Mouse (Mus musculus): Measurements from ENCODE around the gene Zfp459.
"Not testable (repeated sequence)": the region's sequence is repeated elsewhere in the genome, so short reads cannot be mapped to it uniquely, and the experiment has no call there.

The Zfp459 gene

GRCm38 (mm10) chr13:67421207-67421857, at the start of gene Zfp459:
Gene Zfp459 (minus strand): TSS chr13:67421418.
- DNase-seq (ENCODE audit: low spot score): peak; percentile 55

DNA sequence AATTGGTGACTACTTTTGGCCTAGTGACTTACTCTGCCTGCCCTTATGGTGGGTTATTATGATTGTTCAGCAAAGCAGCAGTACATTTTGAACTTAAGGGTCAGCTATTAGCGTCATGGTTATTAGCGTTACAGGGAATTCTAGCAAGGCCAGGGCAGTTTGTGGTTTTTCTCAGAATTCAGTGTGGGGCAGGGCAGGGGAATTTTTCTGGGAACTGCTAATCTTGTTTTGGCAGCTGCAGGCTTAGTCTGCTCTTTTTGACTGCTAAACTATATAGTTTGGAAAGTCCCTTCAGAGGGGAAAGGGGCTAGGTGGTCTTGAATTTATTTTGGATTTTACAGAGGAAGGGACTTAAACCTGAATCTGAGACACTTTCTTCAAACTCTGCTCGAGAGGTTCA, 48.1 kb upstream of the Zfp459 start:
- DNase-seq (ENCODE audit: low spot score): no peak

GRCm38 (mm10) chr13:67463506-67464185, 42.4 kb upstream of the Zfp459 start:
- DNase-seq (ENCODE audit: low spot score): not testable (repeated sequence)

DNA sequence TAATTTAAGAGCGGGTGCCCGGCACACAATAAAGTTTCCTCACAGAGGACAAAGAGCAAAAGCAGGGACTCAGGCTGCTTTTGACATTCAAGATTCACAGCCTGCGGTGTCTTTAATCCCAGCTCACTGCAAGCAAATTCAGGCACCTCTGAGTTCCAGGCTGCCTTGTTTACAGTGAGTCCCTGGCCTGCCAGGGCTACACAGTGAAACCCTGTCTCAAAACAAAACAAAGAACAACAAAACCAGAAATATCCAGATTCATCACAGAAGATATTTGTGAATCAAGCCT, 30.7 kb upstream of the Zfp459 start:
- DNase-seq (ENCODE audit: low spot score): no peak

DNA sequence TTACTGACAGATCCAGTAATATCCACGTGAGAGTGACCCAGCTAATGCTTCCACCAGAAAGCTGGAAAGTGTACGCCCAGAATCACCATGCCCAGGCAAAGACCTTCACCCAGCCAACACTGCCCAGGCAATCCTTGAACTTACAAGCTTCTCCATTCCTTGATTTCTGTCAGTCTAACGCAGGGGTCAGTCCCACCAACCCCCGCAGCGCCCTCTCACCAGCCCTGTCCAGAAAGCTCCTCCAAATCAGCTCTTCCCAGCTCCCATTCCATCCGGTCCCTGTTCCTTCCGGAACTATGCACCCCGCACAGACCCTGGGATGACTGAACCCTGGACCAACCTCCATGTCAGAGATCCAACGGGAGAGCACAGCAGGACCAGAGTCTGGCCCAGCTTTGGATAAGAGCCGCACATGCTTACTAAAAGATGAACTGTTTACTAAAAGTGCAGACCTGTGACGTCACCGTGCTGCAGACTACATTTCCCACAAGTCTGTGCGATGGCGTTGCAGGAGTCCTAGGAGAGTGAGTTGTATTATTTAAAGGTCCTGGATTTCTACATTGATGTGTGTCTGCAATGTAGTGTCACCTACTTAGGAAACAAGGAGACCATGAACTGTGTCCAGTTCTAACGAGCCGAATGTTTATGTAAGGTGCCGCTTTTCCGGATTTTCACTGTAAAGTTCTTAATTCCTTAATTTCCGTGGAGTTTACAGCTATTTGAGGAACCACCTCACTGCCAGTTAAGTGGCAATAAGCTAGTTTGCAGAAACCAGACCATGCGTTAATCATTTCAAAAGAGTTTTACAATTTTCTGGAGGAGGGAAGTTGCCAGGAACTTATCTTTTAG, 30.2 kb upstream of the Zfp459 start, which contains the start of gene Zfp874a:
Zfp874a (minus strand) TSS at position 453 of the 849 bp plus-strand sequence.
- peak; percentile 85 for DNase-seq (ENCODE audit: low spot score)

DNA sequence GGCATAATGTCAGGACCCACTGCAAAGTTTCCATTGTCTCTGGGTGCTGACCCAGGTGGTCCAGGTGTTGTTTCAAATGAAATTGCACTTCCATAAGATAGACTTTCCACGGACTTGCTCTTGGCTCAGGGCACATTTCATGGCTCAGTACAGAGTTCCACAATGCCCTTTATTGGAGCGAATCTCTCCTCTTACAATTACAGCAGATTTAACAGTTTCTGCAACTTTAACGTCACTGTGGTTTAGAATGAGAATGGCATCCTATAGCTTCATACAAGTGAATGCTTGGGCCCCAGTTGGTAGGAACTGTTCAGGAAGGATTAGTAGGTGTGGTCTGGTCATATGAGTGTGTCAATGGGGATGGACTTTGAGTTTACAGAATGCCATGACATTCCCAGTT, 15.9 kb upstream of the Zfp459 start:
- not testable (repeated sequence) for DNase-seq (ENCODE audit: low spot score)

GRCm38 (mm10) chr13:67428116-67428515, 6.9 kb upstream of the Zfp459 start:
- DNase-seq (ENCODE audit: low spot score): no peak

DNA sequence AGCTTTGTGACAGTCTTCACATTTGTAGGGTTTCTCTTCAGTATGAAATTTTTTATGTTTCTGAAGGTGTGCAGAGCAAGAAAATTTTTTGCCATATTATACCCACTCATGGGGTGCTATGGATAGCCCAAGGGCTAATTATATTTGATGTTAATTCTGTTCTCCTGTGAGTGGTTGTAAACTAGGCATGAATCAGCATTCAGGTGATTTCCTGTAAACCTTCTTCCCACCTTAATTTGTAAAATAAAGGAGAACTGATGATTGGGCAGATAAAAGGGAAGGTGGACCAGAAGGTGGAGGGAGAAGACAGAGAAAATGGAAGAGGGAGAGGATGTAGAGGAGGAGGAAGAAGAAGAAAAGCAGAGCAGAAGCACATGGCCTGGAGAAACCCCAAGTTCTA, 4.5 kb upstream of the Zfp459 start:
- DNase-seq (ENCODE audit: low spot score): not testable (repeated sequence)

- not testable (repeated sequence) for DNase-seq (ENCODE audit: low spot score)
Measured at GRCm38 (mm10) chr13:67422532-67422931, 1.3 kb upstream of the Zfp459 start.

- DNase-seq (ENCODE audit: low spot score): no peak
Measured at GRCm38 (mm10) chr13:67420558-67421206, 536 bp downstream of the Zfp459 start.

GRCm38 (mm10) chr13:67416811-67417210, 4.4 kb downstream of the Zfp459 start:
- DNase-seq (ENCODE audit: low spot score): no peak

- DNase-seq (ENCODE audit: low spot score): no peak
Measured at GRCm38 (mm10) chr13:67415759-67416158, 5.5 kb downstream of the Zfp459 start.

- not testable (repeated sequence) for DNase-seq (ENCODE audit: low spot score)
Measured at GRCm38 (mm10) chr13:67413634-67414033, 7.6 kb downstream of the Zfp459 start.

DNA sequence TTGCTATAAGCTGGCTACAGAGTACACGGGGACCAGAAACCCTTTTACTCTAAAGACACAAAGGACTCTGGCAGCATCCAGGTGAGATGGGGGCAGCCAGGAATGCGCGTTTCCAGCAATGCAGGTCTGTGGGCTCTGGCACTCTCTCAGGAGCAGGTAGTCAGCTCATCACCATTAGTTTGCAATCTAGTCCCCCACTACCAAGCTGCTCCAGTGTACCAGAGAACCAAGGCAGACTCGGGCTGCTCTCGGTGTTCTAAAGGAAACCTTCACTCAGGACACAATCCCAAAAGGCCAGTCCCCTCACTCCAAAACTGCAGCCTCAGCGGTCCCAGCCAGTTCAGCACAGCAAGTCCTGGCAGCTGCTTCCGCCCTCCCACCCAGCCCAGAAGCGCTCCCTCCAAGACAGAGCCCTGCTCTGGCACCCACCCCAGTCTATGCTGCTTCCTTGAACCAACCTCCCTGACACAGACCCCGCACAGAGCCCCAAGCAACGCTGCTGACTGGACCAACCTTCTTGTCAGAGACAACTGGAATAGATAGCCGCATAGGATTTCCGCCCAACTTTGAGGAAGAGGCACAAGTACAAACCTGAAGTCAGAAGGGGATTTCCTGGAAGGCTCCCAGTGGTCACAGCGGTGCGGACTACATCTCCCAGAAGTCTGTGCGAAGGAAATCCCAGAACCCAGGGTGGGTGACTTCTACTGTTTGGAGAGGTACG, 21.9 kb downstream of the Zfp459 start, which contains the start of gene Zfp429:
Zfp429 (minus strand) TSS at position 637 of the 721 bp plus-strand sequence.
- peak; percentile 79 for DNase-seq (ENCODE audit: low spot score)

DNA sequence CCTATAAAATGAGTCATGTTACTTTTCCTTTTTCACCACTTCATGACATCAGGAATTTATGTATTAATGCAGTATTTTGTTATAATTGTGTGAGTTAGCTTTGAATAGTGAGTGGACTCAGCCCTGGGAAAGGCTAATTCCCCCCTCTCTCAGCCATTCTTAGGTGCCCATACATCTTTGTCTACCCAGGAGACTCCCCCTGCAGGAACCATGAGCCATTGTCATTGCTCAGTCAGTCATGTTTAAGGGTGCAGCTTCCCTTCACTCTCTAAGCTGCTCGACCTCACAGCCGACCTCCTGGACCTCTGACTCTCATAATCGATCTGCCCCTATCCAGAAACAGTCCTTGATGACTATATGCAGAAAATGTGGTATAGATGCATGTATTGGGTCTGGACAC, 45.0 kb downstream of the Zfp459 start:
- not testable (repeated sequence) for DNase-seq (ENCODE audit: low spot score)

DNA sequence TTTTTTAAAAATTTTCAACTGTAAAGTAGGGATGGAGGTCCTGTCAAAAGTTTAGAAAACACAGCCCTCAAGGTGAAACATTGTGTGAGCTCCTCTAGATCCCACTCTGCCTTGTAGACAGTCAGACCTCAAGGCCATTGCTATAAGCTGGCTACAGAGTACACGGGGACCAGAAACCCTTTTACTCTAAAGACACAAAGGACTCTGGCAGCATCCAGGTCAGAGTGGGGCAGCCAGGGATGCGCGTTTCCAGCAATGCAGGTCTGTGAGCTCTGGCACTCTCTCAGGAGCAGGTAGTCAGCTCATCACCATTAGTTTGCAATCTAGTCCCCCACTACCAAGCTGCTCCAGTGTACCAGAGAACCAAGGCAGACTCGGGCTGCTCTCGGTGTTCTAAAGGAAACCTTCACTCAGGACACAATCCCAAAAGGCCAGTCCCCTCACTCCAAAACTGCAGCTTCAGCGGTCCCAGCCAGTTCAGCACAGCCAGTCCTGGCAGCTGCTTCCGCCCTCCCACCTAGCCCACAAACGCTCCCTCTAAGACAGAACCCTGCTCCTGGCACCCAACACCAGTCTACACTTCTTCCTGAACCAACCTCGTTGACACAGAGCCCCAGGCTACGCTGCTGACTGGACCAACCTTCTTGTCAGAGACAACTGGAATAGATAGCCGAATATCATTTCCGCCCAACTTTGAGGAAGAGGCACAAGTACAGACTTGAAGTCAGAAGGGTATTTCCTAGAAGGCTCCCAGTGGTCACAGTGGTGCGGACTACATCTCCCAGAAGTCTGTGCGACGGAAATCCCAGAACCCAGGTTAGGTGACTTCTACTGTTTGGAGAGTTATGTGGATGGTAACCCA, 45.9 kb downstream of the Zfp459 start, which contains the start of the genes Gm28041 and Zfp456:
Gm28041 (minus strand) TSS at position 684 of the 862 bp plus-strand sequence.
Zfp456 (minus strand) TSS at position 761 of the 862 bp plus-strand sequence.
- peak; percentile 70 for DNase-seq (ENCODE audit: low spot score)

DNA sequence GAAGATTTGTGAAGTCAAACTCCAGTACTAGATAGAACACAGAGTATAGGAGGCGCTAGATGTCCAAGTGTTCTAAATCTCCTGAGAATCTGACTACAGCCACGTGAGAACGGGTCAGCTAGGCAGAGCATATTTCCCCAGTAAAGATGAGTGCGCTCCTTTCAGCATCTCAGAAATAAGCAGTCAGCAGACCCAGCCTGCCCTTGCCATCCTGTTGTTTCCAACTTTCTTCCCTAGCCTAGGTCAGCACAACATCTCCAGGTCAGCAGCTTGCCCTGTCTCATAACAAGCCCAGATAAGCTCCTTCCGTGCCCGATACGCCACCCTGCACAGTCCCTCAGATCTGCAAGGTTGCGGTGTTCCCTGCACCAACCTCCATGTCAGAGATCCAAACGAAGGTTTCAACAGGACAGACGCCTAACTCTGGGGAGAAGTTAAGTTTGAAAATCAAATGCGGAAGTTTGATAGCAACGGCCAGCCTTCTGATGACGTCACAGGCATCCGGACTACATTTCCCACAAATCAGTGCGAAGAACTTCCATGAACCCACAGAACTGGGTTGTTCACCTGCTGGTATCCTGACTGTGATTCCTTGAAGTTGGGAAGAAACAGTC, 61.0 kb downstream of the Zfp459 start, which contains the start of the genes Gm28044 and Zfp953:
Gm28044 (minus strand) TSS at position 406 of the 614 bp plus-strand sequence.
Zfp953 (minus strand) TSS at position 475 of the 614 bp plus-strand sequence.
- DNase-seq (ENCODE audit: low spot score): peak; percentile 88

All from testis, postnatal 10 days (tissue).